Mouse (Mus musculus): Measurements from ENCODE around the gene Luzp1.

The Luzp1 gene

GRCm38 (mm10) chr4:136462839-136463178 is 6.8 kb upstream of the Luzp1 start:
- DNase-seq = no peak

GRCm38 (mm10) chr4:136463436-136463835 is 6.1 kb upstream of the Luzp1 start:
- DNase-seq = no peak

GRCm38 (mm10) chr4:136466226-136466625 is 3.3 kb upstream of the Luzp1 start:
- peak; percentile 46 for DNase-seq

GRCm38 (mm10) chr4:136468553-136469327 is 821 bp upstream of the Luzp1 start:
- peak; percentile 25 for DNase-seq

DNA sequence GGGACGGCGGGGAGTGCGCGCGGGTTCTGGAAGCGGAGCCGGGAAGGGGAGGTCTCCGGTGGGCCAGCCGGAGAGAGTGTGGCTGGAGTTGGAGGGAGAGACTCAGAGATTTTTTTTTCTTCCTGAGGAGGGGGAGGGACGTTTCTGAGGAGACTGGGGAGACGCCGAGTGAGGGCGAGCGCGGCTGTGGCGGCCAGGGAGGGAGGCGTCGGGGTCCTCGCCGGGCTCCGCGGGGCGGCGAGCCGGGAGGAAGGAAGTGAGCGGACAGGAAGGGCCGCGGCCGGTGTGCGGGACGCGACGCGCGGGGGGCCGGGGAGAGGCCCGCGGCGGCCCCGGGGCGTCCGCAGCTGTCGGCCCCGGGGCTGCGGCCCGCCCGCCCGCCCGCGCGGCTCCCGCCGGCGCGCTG is 383 bp downstream of the Luzp1 start:
- no peak for DNase-seq

DNA sequence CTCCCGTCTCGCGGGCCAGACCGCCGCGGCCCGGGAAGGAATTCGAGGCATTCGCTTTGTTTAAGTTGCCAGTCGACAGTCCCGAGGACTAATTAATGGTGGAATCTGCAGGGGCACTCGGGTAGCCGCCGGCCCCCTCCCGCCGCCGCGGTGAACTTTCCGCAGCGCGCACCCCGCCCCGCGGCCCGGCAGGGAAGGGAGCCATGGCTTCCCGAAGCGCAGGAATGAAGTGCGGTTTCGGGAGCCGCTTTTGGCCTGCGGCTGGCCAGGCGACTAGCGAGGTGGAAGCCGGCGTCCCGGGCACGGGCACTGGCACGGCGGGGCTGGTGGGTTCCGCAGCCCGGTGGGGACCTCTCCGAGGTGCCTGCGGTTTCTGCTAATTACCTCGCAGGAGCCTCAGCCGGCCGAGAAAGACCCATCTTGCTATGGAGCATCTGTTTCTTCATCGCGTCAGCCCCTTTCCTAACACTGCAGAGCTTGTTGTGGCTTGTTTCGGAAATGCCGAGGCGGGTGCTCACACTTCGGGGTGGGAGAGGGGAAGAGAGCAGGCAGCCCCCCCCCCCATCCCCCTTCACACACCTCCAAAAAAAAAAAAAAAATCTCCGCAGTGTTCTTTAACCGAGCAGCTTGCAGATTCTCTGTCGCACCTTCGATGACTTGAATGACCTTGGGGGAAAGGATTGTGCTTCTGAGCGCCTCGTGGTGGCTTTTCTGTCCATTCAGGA is 948 bp downstream of the Luzp1 start:
- DNase-seq = peak; percentile 45

- no peak for DNase-seq
Measured at GRCm38 (mm10) chr4:136476692-136477091, 7.1 kb downstream of the Luzp1 start.

GRCm38 (mm10) chr4:136486549-136486948 is 17.0 kb downstream of the Luzp1 start:
- no peak for DNase-seq

GRCm38 (mm10) chr4:136495993-136496392 is 26.4 kb downstream of the Luzp1 start:
- DNase-seq = no peak

DNA sequence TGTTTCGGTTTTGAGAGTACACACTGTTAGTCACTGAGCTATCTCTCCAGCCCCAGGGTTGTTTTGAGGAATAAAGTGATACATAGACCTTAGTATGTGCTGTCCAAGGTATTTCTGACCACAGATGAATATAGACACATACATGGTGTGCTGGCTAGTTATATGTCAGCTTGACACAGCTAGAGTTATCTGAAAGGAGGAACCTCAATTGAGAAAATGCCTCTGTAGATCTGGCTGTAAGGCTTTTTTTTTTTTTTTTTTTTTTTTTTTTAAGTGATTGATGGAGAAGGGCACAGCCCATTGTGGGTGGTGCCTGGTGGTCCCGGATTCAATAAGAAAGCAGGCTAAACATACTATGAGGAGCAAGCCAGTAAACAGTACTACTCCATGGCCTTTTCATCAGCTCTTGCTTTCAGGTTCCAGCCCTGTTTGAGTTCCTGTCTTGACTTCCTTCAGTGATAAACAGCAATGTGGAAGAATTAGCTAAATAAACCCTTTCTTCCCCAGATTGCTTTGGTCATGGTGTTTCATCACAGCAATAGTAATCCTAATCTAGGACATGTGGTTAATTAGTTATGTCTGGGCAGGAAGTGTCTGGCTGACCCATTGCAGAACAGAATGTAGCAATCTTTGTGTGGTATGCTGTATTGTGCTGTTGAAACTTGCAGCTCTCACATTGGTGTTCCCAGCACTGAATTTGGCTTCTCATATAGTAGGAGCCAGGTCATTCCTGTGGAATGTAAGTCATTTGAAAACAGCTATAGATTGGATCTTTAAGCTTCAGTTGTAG is 36.1 kb downstream of the Luzp1 start:
- no peak for DNase-seq

DNA sequence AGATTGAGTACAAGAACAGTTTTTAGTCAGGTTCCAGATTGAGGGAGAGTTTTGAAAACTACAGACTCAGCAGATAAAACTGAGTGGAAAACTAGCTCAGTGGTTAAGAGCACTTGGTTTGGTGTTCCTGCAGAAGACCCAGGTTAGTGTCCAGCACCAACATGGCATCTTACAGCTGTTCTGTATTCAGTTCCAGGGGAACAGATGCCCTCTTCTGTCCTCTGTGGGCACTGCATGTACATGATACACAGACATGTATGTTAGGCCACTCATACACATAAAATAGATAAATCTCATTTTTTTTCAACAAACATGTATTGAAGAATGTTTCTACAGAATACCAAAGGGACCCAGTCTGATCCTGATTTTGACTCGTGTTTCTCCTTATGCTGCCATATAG is 40.3 kb downstream of the Luzp1 start:
- peak; percentile 22 for DNase-seq

DNA sequence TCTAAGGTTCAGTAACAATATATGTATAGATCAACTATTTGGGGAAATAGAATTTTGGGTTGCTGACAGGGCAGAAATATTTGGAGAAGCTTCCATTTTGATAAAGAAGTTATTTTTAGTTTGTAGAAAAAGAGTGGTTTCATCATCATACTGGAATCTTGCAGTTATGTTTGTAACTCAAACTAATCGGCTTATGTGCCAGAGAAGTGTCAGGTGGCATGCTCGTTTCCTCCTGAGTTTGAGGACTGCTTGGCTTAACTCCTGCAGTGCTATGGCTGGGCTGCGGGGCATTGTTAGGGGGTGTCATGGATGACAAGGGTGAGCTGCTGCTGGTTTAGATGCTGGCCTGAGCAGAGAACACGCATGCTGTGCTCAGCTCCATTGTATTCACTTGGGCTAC is 42.1 kb downstream of the Luzp1 start:
- DNase-seq = no peak

DNA sequence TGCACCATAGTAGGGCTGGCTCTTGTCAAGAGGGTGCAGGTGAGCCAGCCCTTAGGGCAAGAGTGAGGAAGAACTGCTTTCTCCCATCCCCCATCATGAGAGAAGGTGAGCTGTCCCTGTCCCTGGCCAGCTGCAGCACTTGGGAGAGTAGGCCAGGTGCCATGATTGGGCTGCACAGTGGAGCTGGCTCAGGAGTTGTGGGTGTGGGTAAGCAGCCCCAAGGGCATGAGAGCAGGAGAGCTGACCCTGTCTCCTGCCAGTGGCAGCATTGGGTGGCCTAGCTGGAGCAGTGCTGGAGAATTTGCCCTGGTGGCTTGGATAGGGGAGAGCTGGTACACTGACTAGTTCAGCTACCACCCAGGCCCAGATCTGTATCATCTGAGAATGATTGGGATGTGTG is 43.3 kb downstream of the Luzp1 start:
- peak; percentile 12 for DNase-seq

DNA sequence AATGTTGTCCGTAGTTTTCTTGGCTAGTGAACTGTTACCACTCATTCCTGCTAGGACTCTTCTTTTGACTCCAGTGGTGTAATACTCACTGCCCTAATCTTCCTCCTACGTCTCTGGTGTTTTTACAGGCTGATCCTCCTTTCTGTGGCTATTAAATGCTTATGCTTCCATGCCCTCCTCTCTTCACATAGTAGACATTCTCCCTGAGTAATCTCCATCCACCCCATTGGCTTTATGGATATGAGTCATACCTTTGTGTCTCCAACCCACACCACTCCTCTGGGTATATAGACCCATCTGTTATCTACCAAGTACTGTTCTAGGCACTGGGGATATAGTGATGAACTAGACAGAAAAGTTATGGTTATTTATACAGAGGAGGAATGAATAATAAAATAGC is 48.6 kb downstream of the Luzp1 start:
- no peak for DNase-seq

- no peak for DNase-seq
Measured at GRCm38 (mm10) chr4:136518576-136518975, 49.0 kb downstream of the Luzp1 start.

DNA sequence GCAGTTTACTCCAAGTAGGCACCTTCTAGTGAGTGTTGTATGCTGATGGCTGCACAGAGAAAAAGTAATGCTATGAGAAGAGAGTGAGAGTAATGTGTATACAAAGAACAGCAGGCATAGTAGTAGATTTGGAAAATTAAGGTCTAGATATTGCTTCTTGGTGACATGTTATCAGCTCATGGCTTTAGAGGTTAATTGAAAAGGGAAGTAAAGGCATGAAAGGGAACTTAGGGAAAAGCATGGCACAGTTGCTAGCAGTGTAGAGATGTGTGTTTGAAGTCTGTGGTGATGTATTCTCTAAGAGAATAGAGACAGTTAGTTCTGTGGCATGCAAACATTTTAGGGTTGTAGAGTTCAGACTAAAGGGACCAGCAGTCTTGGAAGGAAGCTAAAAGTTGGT is 50.3 kb downstream of the Luzp1 start:
- no peak for DNase-seq

GRCm38 (mm10) chr4:136521898-136522297 is 52.3 kb downstream of the Luzp1 start:
- DNase-seq = no peak

- DNase-seq = no peak
Measured at GRCm38 (mm10) chr4:136524309-136524708, 54.7 kb downstream of the Luzp1 start.

DNA sequence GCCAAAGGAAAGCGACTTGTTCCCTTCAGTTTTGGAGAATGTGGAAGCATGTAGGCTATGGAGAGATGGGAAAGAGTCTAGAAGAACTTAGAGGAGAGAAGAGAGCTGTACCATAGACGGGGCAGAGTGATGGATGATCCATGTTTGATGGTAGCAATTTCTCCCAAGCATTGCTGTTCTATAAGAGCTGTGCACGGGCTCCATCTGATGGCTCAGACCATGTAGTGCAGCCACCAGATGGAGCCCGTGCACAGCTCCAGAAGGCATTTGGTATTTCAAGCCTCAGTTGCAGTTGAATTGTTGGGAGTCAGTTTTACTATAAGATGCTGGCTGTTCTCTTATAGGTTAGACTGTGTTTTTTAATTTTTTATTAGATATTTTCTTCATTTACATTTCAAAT is 56.9 kb downstream of the Luzp1 start:
- no peak for DNase-seq

DNA sequence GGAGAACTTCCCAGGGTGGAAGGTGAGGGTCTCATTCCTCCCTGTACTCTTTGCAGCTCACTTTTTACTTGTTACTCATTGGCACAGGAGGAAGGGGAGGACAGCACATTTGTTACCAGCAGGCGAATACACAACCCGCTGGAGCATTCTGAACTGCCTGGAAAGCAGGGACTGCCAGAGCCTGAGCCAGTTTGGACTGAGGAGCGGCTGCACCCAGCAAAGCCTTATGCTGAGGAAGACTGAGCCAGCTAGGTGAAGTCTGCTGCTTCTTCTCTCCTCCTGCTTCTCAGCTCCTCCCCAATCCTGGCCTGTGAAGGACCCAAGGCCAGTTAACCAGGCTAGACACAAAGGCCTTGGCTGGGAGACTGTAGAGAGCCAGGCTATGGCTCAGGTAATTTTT is 75.6 kb downstream of the Luzp1 start:
- DNase-seq = no peak

DNA sequence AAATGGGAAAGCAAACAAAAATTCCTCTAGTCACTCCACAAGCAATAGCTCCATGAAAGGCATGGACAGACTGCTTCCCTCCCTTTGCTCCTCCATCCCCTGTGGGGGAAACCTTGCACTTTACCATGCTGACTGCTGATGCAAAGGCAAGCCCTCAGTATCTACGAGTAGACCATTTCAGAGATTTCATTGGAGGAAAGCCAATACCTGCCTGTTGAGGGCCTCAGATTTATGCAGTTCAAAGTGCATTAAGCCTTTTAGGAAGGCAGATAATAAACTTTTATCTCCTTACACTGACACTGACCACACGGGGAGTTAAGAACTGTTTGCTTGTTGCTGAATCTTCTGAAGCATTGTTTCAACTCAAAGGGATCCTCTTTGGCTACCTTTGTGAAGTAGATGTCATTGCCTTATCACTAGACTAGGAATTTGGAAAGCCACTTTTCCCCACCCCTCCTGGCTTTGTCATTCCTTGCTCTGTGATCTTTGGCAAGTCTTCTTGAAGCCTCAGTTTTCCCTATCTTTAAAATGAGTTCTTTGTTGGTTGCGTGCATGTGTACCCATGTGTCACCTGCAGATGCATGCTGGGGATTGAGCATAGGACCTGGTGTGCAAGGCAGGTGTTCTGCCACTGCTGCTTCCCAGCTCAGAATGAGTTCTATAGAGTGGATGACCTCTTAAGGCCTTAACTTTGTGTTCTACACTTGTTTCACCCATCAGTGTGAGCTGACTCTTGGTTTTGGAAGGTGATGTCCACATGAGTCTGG is 76.9 kb downstream of the Luzp1 start:
- no peak for DNase-seq

DNA sequence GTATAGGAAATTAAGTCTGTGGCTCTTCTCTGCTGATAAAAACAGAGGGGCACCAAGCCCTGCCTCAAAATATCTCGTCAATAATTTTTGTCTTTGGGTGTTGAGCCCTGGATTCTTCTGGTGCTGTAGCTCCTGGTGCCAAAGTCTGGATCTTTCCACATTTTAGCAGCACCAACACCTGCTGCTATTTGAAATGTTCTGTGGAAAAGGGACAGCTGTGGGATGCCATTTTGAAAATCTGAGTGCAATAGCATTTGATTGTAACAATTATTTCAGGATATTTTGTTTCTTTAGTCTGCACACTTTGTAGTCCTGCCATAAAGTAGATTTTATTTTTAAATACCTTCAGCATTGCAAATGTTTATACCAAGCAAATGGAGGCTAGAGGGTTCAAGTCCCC is 78.2 kb downstream of the Luzp1 start:
- DNase-seq = no peak

- DNase-seq = no peak
Measured at GRCm38 (mm10) chr4:136548381-136548801, 78.8 kb downstream of the Luzp1 start.
